Mouse (Mus musculus) lung, embryonic 14.5 days (tissue): ENCODE data around the gene Trim40. TPM values are rescaled to one million over a fixed set of nuclear protein-coding genes. Genes with fewer than 3 reads are reported as not detected.

ENCODE experiments used
- ATAC-seq: fragments of 200-750 bp; cut with Nextera tagmentation; 2 replicates; pipeline ENCODE4 v1.8.0; 2017; ENCODE audit warnings: mild to moderate bottlenecking, moderate TSS enrichment, moderate library complexity; ENCODE audit not compliant: insufficient read depth
- DNase-seq: peaks from one replicate; pipeline ENCODE4 v3.0.0-alpha.2; 2015
- H3K27ac ChIP-seq: fragments of 300-500 bp; sonication (generic); 2 replicates; pipeline ENCODE4 v1.5.1; 2014; ENCODE audit warnings: low read depth, mild to moderate bottlenecking, moderate library complexity
- H3K27me3 ChIP-seq: fragments of 300-500 bp; sonication (generic); 2 replicates; pipeline ENCODE4 v1.6.1; 2014; ENCODE audit warnings: low read length, control low read depth; ENCODE audit not compliant: insufficient read depth
- H3K36me3 ChIP-seq: fragments of 300-500 bp; sonication (generic); 2 replicates; pipeline ENCODE4 v1.6.1; 2014; ENCODE audit warnings: control low read depth; ENCODE audit not compliant: insufficient read depth
- H3K4me1 ChIP-seq: fragments of 300-500 bp; sonication (generic); 2 replicates; pipeline ENCODE4 v1.6.1; 2014; ENCODE audit warnings: antibody characterized with exemption, control low read depth; ENCODE audit not compliant: insufficient read depth
- H3K4me2 ChIP-seq: fragments of 300-500 bp; sonication (generic); 2 replicates; pipeline ENCODE4 v1.6.1; 2014; ENCODE audit warnings: mild to moderate bottlenecking
- H3K4me3 ChIP-seq: fragments of 300-500 bp; sonication (generic); 2 replicates; pipeline ENCODE4 v1.5.1; 2014; ENCODE audit warnings: low read depth, low read length
- H3K9ac ChIP-seq: fragments of 300-500 bp; sonication (generic); 2 replicates; pipeline ENCODE4 v1.6.1; 2014
- H3K9me3 ChIP-seq: fragments of 300-500 bp; sonication (generic); 2 replicates; pipeline ENCODE4 v1.6.1; 2016; ENCODE audit warnings: low read depth, low read length, control low read depth
- CTCF ChIP-seq: IDR thresholded peaks from 2 replicates; pipeline ENCODE4 v1.5.1; 2016; ENCODE audit warnings: antibody characterized with exemption, low read depth
- WGBS: fragments of 180-500 bp; shearing (Covaris S2); extraction: QIAGEN DNeasy Blood & Tissue Kit; methylation state at CpG from one replicate; pipeline ENCODE4 v1.1.7; 2014; 5-methylcytosine and 5-hydroxymethylcytosine counted together
- polyA plus RNA-seq: library from polyadenylated mRNA; unstranded; fragments of >200 nt; fragmentation: Nextera tagmentation; extraction: Ambion mirVana; gene quantifications from 2 replicates; pipeline ENCODE4 v1.2.1, GENCODE M21; 2014

Gene Trim40
- polyA plus RNA-seq, 1 experiment from 2014 or later = not detected

DNA sequence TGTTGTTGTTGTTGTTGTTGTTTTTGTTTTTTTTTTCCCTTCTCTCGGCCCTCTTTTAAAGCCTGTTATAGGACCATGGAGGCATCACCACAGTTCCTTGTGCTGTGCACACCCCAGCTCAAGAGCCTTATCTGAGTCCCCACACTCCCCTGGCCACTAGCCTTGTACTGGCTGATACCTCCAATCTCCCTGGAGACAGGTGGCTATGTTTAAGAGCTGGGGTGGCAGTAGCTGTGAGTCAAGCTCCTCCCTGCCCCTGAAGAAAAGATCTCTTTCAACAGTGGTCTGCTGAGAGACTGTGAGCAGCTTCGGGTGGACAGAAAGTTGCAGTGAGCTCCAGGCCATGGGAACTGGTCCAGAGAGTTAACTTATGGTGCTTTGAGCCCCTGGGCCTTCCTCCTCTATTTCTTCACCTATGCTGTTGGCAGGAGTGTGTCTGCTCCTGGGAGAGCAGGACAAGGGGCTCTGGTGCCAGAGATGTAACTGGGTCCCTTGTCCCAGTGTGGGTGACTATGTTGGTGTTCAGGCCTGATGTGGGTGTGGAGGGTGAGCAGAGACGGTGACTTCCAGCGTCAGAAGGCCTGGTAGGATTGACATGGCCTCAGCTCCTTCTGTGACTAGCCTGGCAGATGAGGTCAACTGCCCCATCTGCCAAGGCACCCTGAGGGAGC lies 20.5 kb downstream of the Trim40 start, which contains the start of gene Trim10:
TSS of gene Trim10 (plus strand) at position 291 of the 671 bp plus-strand sequence.
- Histone ChIP-seq H3K9me3 (no peaks in the 10 kb centered on the region), H3K9ac (peak within 1 kb of the TSS; percentile 2; the same call in 1 of the 2 replicates), H3K4me1 (no peaks in the 10 kb centered on the region), H3K4me3 (peak within 1 kb of the TSS; percentile 17; the same call in 1 of the 2 replicates), H3K4me2 (0 out of 2 replicates have a peak within 1 kb of the TSS, but pooled peaks have one; percentile 0), H3K27me3 (peaks cover 14% of the 10 kb centered on the region), H3K27ac (no peak within 1 kb of the TSS; the same call in 1 of the 2 replicates), H3K36me3 (no peaks in the 10 kb centered on the region)
- DNase-seq = no peak
- WGBS = 80% methylated on average over 4 of the region's 4 CpGs
- ATAC-seq = peak; percentile 68; the same call in 1 of the 2 replicates
- no peak for TF ChIP-seq CTCF

DNA sequence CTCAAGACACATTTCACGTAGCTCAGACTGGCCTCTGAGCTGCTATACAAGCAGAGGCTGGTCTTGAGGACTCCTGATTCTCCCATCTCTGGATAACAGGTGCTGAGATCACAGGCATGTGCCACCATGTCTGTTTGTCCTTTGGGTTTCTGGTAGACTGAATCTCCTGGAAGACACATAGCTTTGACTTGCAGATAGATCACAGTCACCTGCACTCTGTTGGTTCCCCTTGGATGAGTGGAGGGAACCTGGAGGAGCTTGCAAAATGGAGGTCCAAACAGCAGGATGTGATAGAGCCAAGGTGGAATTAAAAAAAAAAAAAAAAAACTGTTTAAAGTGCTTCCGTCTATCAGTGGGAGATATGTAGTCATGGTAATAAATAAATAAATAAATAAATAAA lies 21.1 kb downstream of the Trim40 start:
- Histone ChIP-seq H3K4me2 (no peak overlapping the region), H3K9me3 (no peaks in the 10 kb centered on the region), H3K4me1 (no peaks in the 10 kb centered on the region), H3K36me3 (no peaks in the 10 kb centered on the region), H3K9ac (no peak overlapping the region), H3K27ac (no peak overlapping the region), H3K27me3 (peaks cover 14% of the 10 kb centered on the region), H3K4me3 (no peak overlapping the region)
- no peak for TF ChIP-seq CTCF
- ATAC-seq (no peak), DNase-seq (no peak)
- 69% methylated on average over 2 of the region's 2 CpGs for WGBS

DNA sequence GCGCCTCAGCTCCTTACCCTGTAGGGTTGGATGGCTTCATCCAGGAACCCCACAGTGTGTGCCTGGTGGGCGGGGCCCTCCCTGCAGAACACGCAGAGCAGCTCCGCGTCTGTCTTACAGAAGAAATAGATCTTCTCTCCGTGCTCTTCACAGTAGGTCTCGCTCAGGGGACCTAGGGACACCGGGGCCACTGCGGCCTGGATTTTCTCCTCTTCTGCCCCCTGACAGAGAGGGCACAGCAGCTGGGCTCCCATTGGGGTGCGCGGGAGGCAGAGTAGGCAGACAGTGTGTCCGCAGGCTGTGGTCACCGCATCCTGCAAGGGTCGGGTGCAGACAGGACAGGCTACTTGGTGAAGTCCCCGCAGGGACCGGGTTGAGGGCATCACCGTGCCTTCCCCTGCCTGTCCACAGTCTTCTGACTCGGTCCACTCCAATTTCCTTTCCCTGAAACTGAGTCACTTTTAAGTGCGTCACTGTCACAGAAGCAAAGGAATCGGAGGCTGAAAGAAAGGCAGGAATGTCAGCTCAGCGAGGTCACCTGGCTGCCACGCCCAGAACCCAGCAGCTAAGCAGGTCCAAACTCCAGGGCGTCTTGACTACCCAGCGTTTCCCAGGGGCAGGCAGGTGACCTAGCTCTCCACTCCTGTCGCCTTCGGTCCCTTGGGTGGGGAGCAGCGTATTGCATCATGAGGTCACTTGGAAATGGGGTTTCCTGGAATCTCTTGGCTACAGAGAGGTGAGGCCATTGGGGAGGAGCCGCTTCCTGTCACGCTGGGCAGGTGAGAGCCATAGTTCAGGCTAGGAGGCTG lies 23.0 kb downstream of the Trim40 start, which contains the start of gene Trim15:
TSS of gene Trim15 (minus strand) at position 492 of the 809 bp plus-strand sequence.
- H3K9ac ChIP-seq = no peak within 1 kb of the TSS
- H3K27ac ChIP-seq = no peak within 1 kb of the TSS
- H3K4me1 ChIP-seq = no peaks in the 10 kb centered on the region
- no peaks in the 10 kb centered on the region for H3K9me3 ChIP-seq
- peaks cover 14% of the 10 kb centered on the region for H3K27me3 ChIP-seq
- peak; percentile 30 for DNase-seq
- H3K36me3 ChIP-seq = no peaks in the 10 kb centered on the region
- ATAC-seq = peak; percentile 26; the same call in 1 of the 2 replicates
- WGBS = 8% methylated on average over 29 of the region's 29 CpGs
- H3K4me2 ChIP-seq = peak within 1 kb of the TSS; percentile 45
- peak within 1 kb of the TSS; percentile 8; the same call in 1 of the 2 replicates for H3K4me3 ChIP-seq
- no peak for TF ChIP-seq CTCF

DNA sequence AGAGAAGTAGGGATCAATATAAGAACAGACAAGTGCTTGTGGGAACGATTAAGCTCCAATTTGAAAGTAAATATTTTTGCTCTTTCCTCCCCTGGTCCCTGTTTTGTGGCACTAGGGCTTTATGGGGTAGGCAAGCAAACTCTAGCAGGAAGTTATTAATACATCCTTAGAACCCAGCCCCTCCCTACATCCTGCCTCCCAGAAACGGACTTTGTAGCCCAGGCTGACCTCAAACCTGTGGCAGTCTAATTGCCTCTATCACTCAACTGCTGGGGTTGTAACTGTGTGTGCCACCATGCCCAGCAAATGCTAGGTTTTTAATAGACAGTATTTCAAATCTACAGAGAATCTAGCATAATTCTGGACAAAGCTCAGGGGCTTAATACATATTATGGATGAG lies 28.2 kb downstream of the Trim40 start:
- WGBS = 39% methylated on average over 2 of the region's 2 CpGs
- Histone ChIP-seq H3K9ac (no peak overlapping the region), H3K4me3 (no peak overlapping the region), H3K9me3 (no peaks in the 10 kb centered on the region), H3K27me3 (peaks cover 6% of the 10 kb centered on the region), H3K36me3 (peaks cover 23% of the 10 kb centered on the region), H3K4me1 (no peaks in the 10 kb centered on the region), H3K4me2 (no peak overlapping the region), H3K27ac (no peak overlapping the region)
- DNase-seq (no peak), ATAC-seq (no peak)
- TF ChIP-seq CTCF = no peak

DNA sequence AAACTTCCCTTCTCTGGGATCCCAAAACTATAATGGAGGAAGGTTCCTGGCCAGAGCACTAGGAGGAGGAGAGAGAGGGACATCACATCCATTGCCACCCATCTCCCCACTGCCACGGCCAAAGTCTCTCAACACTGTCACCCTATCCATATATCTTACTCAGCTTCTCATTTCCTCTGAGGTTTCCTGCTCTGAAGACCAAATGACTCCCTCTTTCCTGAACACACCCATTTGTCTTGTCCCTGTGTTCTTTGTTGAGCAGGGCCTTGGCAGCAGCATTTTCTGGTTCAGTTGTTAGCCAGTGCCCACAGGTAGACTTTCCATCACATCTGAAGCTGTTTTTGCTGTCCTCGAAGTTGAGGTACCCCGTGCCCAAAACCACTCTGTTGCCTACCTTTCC lies 31.7 kb downstream of the Trim40 start:
- no peaks in the 10 kb centered on the region for H3K9me3 ChIP-seq

DNA sequence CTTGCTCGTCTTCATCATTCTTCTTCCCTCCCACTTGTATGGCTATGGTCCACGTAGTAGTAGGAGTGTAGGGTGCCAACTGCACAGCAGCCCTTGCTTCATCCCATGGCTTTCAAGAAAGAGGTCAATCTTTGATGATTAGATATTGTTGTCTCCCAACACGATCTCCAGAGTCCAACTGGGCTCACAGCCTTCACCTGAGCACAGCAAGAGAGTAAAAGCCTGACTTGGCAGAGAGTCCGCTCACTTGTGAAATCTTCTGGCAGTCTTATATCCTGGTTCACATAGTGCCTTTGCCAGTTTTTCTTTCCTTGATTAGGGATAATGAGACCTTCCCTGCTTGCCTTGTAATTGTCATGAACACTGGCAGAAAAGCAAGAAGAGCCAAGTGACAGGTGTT lies 33.7 kb downstream of the Trim40 start:
- no peak for ATAC-seq
- Histone ChIP-seq H3K36me3 (peaks cover 71% of the 10 kb centered on the region), H3K4me1 (no peaks in the 10 kb centered on the region), H3K4me2 (no peak overlapping the region), H3K9ac (no peak overlapping the region), H3K9me3 (no peaks in the 10 kb centered on the region), H3K27ac (no peak overlapping the region), H3K4me3 (no peak overlapping the region), H3K27me3 (no peaks in the 10 kb centered on the region)
- DNase-seq = no peak
- WGBS = 89% methylated on average over 4 of the region's 4 CpGs
- no peak for TF ChIP-seq CTCF

More for the DNA sequence above, 31.7 kb downstream of the Trim40 start:
- no peak overlapping the region for H3K4me3 ChIP-seq
- ATAC-seq = no peak
- TF ChIP-seq CTCF = no peak
- no peak overlapping the region for H3K4me2 ChIP-seq
- H3K27me3 ChIP-seq = no peaks in the 10 kb centered on the region
- no peak overlapping the region for H3K9ac ChIP-seq
- no peak for DNase-seq
- peaks cover 57% of the 10 kb centered on the region for H3K36me3 ChIP-seq
- no peaks in the 10 kb centered on the region for H3K4me1 ChIP-seq
- H3K27ac ChIP-seq = no peak overlapping the region
- 91% methylated on average over 3 of the region's 3 CpGs for WGBS

DNA sequence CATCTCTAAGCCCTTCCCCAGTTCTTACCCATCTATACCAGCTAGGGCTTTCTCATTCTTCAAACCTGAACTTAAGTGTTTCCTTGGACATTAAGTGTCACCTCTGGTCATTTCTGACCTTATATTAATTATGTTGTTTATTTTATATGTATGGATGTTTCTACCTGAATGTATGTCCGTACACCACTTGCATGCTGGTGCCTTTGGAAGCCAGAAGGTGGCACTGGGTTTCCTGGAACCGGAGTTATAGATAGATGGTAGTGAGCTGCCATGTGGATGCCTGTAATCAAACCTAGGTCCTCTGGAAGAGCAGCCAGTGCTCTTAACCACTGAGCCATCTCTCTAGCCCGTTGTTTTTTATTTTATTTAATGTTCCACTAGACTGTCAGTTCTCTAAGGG lies 34.4 kb downstream of the Trim40 start:
- H3K4me1 ChIP-seq = no peaks in the 10 kb centered on the region
- WGBS = 93% methylated on average over 3 of the region's 3 CpGs
- H3K27me3 ChIP-seq = no peaks in the 10 kb centered on the region
- no peaks in the 10 kb centered on the region for H3K9me3 ChIP-seq
- no peak overlapping the region for H3K27ac ChIP-seq
- TF ChIP-seq CTCF = no peak
- H3K36me3 ChIP-seq = peaks cover 78% of the 10 kb centered on the region
- H3K4me3 ChIP-seq = no peak overlapping the region
- H3K4me2 ChIP-seq = no peak overlapping the region
- ATAC-seq (no peak), DNase-seq (no peak)
- no peak overlapping the region for H3K9ac ChIP-seq
